Mouse (Mus musculus) lung, adult 2 months (tissue): Measurements from ENCODE around the gene Nfe2l1.

Experiments
- CTCF ChIP-seq: fragments of 200-500 bp; IDR thresholded peaks from 2 replicates; pipeline ENCODE4 v1.5.1; 2011; ENCODE audit warnings: mild to moderate bottlenecking, low read length, control low read depth; ENCODE audit not compliant: insufficient read depth
- POLR2A ChIP-seq: fragments of 200-500 bp; IDR thresholded peaks from 2 replicates; pipeline ENCODE4 v1.6.1; 2011; ENCODE audit warnings: low read depth, mild to moderate bottlenecking, control low read depth, low read length, borderline replicate concordance; ENCODE audit errors: extremely low read depth

DNA sequence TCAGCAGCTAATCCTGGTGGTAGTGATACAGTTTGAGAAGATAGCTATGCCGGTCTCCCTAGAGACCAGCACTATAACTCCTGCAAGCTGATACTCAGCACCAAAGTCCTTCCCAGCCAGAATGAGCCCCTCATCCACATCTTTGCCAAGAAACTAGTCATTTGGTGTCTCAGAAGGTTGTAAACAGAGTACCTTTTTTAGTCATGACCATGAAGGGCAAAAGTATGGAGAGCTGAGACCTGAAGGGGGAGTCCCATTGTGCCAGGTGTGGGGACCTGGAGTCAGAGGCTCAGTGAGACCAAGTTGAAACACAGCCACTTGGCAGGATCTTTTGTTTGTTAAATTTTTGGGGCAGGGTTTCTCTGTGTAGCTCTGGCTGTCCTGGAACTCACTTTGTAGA, 4.4 kb upstream of the Nfe2l1 start:
- TF ChIP-seq CTCF (no peak), POLR2A (no peak)
